Comparison of ENCODE assay signal across 11 mouse cellular contexts in the genomic region with DNA sequence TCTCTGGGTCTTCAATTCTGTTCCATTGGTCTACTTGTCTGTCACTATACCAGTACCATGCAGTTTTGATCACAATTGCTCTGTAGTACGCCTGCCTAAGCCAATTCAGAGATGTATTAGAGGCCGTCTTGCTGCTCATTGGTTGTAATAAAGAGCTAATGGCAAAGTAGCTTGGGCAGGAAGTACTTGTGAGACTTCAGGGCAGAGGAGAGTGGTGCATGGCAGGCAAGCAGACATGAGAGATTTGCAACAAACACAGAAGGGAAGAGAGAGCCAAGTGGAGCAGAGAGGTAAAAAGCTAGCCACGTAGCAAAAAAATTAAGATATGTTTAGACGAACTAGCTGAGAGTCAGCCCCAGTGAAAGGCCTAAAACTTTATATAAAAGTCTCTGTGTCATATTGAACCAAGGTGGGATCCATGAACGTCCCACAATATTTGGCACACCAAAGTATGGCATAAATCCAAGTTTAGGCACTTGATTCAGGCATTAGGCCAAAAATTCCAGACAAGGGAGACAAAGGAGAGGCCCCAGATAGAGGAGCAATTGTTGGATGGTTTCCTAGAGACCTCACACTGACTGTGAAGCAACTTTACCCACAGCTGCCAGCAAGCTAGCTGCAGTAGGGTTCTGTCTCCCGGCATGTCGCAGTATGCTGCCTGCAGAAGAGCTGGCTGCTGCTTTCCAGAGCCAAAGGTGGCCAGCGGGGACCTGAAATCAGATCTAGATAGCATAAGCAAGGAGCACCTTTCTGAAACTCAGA. TPM values are rescaled to one million over a fixed set of nuclear protein-coding genes. Genes with fewer than 3 reads are reported as not detected.
A peak's percentile ranks its signal among the peaks of the same experiment; 100 is the strongest.
DNase-seq lines count a peak whose midpoint lies in the region; ATAC-seq and TF ChIP-seq lines count a peak whose summit lies in the region.
"Had no signal": no experiment of that assay in that cellular context is flagged by ENCODE, and none has a peak within 500 bp of the region (broad histone marks: within the 10 kb centered on the region; RNA-seq: fewer than 3 reads in every experiment).

No protein-coding gene starts in this region.

- no peaks in the 10 kb centered on the region for H3K36me3 ChIP-seq in intestine, embryonic 15.5 days
- no peaks in the 10 kb centered on the region for H3K36me3 ChIP-seq in intestine, postnatal 0 days (ENCODE audit: control insufficient read depth, insufficient read depth)
- H3K36me3 ChIP-seq in heart, embryonic 16.5 days (ENCODE audit: control insufficient read depth, insufficient read depth), result no peaks in the 10 kb centered on the region
- H3K36me3 ChIP-seq: G1E had no signal

- no peaks in the 10 kb centered on the region for H3K9me3 ChIP-seq in intestine, embryonic 15.5 days
- no peaks in the 10 kb centered on the region for H3K9me3 ChIP-seq in intestine, postnatal 0 days (ENCODE audit: control insufficient read depth)
- H3K9me3 ChIP-seq in heart, embryonic 16.5 days (replicated peaks; ENCODE audit: control insufficient read depth, low read length), result no peaks in the 10 kb centered on the region
- H3K9me3 ChIP-seq: G1E had no signal

- no peaks in the 10 kb centered on the region for H3K27me3 ChIP-seq in intestine, embryonic 15.5 days (replicated peaks)
- H3K27me3 ChIP-seq in intestine, postnatal 0 days (replicated peaks; ENCODE audit: control insufficient read depth, insufficient read depth, low read length), result no peaks in the 10 kb centered on the region
- H3K27me3 ChIP-seq in heart, embryonic 16.5 days (ENCODE audit: control insufficient read depth, insufficient read depth, low read length), result 0 out of 2 replicates have a peak, but pooled peaks cover 2% of the 10 kb centered on the region

- H3K27ac ChIP-seq in intestine, embryonic 15.5 days, result no peak overlapping the region
- H3K27ac ChIP-seq in intestine, postnatal 0 days (ENCODE audit: low read depth, low read length), result no peak overlapping the region
- peak overlapping the region; percentile 79 for H3K27ac ChIP-seq in heart, embryonic 16.5 days (ENCODE audit: low read length)
- H3K27ac ChIP-seq: kidney, postnatal 0 days had no signal

- H3K9ac ChIP-seq in intestine, embryonic 15.5 days, result no peak overlapping the region
- no peak overlapping the region for H3K9ac ChIP-seq in intestine, postnatal 0 days (ENCODE audit: low read depth, low read length)
- no peak overlapping the region; the same call in 1 of the 2 replicates for H3K9ac ChIP-seq in heart, embryonic 16.5 days (ENCODE audit: low read length)

- TF ChIP-seq CTCF in intestine, postnatal 0 days (IDR thresholded peaks at IDR 0.05; ENCODE audit: low read depth), result no peak

- H3K4me2 ChIP-seq in intestine, embryonic 15.5 days (replicated peaks), result no peak overlapping the region
- H3K4me2 ChIP-seq in intestine, postnatal 0 days (replicated peaks; ENCODE audit: low read depth), result no peak overlapping the region
- peak overlapping the region; percentile 55 for H3K4me2 ChIP-seq in heart, embryonic 16.5 days (ENCODE audit: low read depth, low read length)

- 59% methylated on average over 8 of the region's 8 CpGs for WGBS in intestine, embryonic 15.5 days
- 57% methylated on average over 8 of the region's 8 CpGs for WGBS in intestine, postnatal 0 days
- 36% methylated on average over 8 of the region's 8 CpGs for WGBS in heart, embryonic 16.5 days

- ATAC-seq in intestine, embryonic 15.5 days, result peak; percentile 49; the same call in 1 of the 2 replicates
- no peak for ATAC-seq in intestine, postnatal 0 days
- ATAC-seq in heart, embryonic 16.5 days (replicated peaks; ENCODE audit: extremely low read depth, insufficient read depth, low FRiP score), result peak; percentile 99

- H3K4me3 ChIP-seq in intestine, embryonic 15.5 days (replicated peaks), result no peak overlapping the region
- no peak overlapping the region for H3K4me3 ChIP-seq in intestine, postnatal 0 days (ENCODE audit: low read depth, low read length)
- 0 out of 2 replicates have a peak overlapping the region, but pooled peaks have one; percentile 30 for H3K4me3 ChIP-seq in heart, embryonic 16.5 days (ENCODE audit: low read length)

- DNase-seq in cerebellum, postnatal 25 days, result peak; percentile 18 to 23
- peak; percentile 5 for DNase-seq in lung, postnatal 25 days (ENCODE audit: low spot score)
- DNase-seq in B cell, adult 2 months, result no peak
- DNase-seq in kidney, postnatal 4 days, result no peak
- no peak for DNase-seq in embryo, embryonic 9.5 days (ENCODE audit: extremely low spot score)

- H3K4me1 ChIP-seq in intestine, embryonic 15.5 days (replicated peaks), result no peaks in the 10 kb centered on the region
- no peaks in the 10 kb centered on the region for H3K4me1 ChIP-seq in intestine, postnatal 0 days (replicated peaks; ENCODE audit: control insufficient read depth, insufficient read depth, low read length)
- peaks cover 8% of the 10 kb centered on the region; the same call in 1 of the 2 replicates for H3K4me1 ChIP-seq in heart, embryonic 16.5 days (ENCODE audit: control insufficient read depth, insufficient read depth, low read length)

RNA-seq across cellular contexts. Expression of a gene that starts 14.5 kb away (rescaled TPM):
- polyA plus RNA-seq in intestine, embryonic 15.5 days (2015; fragmentation: Nextera tagmentation; extraction: Ambion mirVana), result not detected in 2 replicates
- not detected in 2 replicates for polyA plus RNA-seq in intestine, postnatal 0 days (2015; fragmentation: Nextera tagmentation; extraction: Ambion mirVana)
- 0.81 and 0.88 TPM in 2 replicates for polyA plus RNA-seq in heart, embryonic 16.5 days (2015; fragmentation: Nextera tagmentation; extraction: Ambion mirVana)
- polyA plus RNA-seq: cortical plate, adult 2 months; G1E; kidney, postnatal 0 days had no signal

Comparison
In these comparisons a context has a peak if more than half of its experiments do, and no peak if none do; other contexts are left out.
1. DNase-seq: peak in cerebellum, postnatal 25 days (2 of 2) and lung, postnatal 25 days (single experiment); none in B cell, adult 2 months (0 of 2), kidney, postnatal 4 days (0 of 2) and embryo, embryonic 9.5 days (single experiment).